Mouse (Mus musculus): ENCODE results near the gene Grap.

Grap gene

DNA sequence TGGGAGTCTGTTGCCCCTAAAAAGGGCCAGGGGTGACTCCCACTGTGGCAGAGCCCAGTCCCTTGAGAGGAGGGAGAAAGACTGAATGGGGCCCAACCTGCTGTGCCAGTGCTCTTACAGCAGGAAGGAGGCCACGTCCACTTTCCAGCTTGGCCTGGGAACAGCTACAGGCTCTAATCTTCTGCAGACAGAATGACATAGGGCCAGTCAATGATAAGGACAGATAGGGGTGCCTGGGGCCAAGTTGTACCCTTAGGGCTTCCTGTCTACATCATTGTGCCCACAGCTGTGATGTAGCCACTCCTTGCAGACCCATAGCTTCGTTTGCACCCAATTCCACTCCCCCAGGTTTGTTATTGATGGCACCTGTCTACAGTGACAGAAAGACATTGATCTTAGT, 33.1 kb downstream of the Grap start:
- no peak for DNase-seq

DNA sequence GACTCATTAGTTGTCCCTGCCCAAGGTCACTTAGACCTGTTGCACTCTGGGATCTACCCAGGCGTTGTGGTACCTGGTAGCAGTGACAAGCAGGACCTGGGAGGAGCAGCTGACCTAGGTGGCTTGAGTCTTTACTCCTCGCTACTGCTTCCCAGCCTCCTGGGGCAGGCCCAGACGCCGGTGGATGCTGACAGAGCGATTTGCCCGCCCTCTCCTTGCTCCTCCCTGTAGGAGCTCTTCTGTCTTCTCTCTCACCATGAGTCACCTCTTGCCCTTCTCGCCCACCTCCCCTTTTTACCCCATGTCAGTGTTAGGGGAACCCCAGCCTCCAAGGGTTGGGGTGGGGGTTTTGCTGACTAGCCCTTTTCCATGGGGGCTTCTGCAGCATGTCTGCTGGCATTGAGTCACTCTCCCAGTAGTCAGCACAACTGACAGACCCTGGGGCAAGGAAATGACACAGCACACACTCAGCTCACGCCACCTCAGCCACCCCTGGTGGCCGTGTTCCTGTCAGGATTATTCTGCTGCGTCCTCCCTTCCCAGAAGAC, 33.9 kb downstream of the Grap start:
- no peak for DNase-seq

DNA sequence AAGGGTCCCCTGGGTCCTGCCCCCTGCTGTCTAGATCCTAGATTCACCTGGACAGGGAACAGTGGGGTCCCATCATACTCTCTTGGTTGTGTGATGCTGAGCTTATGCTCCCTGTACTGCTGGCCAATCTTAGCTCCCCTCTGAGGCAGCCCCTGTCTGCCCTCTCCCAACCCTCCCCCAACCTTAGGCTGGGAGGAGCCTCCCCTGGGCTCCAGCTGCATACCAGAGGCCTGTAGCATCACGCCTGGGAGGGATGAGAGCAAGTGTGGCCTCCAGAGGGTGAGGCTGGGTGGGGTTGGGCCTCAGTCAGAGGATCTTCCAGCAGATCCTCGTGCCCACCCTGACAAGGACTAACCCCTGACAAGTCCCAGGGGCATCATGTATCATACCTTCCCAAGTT, 34.5 kb downstream of the Grap start:
- DNase-seq: no peak

DNA sequence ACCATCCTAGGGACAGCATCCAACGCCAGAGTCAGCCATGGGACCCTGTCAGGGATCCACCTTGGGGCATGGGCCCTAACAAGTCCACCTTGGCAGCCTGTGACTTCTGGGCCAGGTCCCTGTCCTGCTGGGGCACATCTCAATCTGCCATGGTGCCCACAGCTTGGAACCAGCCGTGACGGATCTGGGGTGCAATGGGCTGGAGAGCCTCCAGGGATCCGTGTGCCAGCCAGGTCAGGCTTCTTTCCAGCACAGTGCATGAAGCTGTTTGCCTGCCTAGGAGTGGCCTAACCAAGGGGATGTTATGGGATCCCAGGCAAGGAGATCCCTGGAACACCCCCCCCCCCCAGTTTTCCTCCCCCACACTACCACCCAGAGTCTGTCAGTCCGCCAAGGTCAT, 39.9 kb downstream of the Grap start:
- DNase-seq: no peak

DNA sequence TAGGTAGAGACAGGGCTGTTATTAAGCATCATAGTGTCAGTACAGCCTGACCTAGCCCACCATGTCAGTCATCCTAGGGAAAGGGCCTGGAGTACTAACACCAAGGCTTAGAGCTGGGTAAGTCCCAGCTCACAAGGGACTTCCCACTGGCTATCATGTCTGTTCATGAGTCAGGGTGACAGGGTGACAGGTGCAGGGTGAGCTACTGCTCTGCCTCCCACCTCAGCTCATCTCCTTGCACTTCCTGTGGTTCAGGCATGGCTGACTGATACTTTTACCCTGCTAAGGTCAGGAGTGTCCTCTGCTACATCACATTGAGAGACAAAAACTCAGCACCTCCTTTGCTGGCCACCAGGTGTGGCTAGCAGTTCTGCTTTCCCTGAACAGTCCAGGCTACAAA, 45.8 kb downstream of the Grap start:
- DNase-seq: no peak

DNA sequence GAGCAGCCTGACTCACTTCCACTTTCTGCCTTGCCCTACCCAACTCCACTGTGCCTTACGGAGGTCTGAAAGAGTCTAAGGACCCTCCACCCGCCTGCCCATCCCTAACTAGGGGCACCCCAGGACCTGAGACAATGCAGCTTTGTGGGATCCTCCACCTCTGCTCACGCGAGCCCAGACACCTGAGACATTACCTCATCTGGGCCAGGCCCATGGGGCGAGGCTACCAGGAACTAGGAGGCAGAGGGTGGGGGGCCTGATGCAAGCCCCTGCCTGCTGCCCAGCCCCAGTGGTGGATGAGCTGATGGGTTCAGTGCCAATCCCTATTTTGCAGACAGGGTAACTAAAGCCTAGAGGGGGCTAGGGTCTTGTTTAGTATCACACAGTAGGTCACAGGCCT, 46.4 kb downstream of the Grap start:
- no peak for DNase-seq

DNA sequence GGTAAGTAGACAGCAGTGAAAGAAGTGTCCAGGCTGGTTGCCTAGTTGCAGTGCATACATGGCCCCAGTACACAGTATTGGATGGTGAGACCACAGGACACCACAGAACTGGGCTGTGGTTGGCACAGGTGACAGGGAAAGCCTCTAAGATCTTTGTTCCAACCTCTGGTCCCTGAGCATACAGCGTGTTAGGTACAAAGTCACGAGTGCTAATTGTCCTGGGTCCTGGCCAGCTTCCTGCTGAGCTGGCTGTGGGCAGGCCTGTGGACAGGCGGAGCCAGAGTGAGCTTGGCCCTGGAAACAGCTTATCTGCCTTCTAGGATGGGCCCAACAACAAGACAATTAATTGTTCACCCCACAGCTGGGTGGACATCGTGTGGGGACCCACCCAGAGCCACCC, 46.9 kb downstream of the Grap start:
- DNase-seq: no peak

DNA sequence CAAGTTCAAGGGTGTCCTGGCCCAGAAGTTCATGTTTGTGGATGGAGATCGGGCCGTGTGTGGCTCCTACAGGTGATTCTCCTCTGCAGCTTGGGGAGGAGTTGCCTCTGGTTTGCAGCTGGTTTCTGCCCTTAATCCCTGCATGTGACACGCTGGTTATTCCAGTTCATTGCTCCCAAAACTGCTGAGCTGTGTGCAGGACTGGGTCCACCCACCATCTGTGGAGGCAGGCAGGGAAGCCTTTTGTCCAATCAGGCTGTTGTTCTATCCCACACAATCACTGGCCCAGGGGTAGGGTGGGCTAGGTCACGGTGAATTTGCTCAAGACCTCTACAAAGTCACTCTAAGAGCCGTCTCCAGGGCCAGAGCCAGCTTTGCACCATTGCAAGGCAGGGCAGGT, 48.6 kb downstream of the Grap start:
- DNase-seq: no peak

DNA sequence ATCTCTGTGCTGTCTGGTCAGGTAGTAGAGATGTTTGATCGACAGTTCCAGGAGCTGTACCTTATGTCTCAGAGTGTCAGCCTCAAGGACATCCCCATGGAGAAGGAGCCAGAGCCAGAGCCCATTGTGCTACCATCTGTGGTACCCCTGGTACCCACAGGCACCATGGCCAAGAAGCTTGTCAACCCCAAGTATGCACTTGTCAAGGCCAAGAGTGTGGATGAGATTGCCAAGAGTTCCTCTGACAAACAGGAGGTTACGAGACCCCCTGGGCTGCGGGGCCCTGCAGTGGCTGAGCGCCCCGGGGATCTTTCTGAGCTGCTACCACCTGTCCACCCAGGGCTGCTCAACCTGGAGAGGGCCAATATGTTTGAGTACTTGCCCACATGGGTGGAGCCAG, 49.4 kb downstream of the Grap start:
- no peak for DNase-seq

DNA sequence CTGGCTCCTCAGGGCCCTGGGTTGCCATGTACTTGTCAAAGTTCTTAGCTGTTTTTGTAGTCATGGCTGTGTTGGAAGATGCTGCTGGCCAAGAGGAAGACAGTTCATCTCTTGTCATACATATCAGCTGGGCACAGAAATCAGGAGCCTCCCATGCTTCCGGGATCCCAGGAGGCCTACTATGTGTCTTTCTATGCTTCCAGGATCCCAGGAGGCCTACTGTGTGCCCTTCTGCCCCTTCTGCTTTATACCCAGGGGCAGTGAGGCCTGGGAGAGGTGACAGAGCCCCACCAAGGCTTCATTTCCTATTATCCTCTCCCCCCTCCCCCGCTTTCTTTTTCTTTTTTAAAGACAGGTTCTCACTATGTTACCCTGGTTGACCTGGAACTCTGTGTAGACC, 52.5 kb downstream of the Grap start:
- DNase-seq: no peak

DNA sequence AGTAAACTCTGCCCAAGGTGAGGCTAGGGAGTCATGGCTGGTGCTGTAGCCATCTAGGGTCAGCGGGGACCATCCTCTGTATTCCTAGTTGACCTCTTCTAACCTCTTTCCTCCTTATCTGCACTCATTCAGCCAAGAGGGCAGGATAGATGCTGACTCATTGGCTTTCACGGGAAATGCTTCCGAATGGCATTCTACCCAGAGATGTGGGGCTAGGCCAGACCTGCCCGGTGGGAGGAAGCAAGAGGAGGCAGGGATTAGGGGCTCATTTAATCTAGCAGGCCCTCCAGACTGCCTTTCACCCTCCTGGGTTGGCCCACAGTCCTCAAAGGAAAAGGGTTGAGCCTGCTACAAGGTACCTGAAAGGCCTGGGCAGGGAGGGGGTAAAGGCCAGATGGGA, 53.2 kb downstream of the Grap start:
- DNase-seq: no peak

DNA sequence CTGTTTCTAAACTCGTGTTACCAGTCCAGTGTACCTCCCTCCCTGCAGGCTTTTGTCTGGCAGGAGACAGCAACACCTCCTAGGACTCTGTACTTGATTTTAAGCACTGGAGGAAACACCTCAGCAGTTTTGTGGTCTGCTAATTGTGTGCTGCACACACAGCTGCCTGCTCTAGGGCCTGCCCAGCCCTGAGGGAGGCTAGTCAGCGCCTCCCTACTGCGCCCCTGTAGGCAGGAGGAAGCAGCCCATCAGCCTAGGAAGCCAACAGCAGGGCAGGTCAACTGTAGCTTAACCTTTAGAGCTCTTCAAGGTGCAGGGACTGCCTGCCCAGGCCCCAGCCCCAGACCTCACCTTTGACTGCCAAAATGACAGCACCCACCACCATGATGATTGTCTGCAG, 55.9 kb downstream of the Grap start:
- DNase-seq: peak; percentile 41

DNA sequence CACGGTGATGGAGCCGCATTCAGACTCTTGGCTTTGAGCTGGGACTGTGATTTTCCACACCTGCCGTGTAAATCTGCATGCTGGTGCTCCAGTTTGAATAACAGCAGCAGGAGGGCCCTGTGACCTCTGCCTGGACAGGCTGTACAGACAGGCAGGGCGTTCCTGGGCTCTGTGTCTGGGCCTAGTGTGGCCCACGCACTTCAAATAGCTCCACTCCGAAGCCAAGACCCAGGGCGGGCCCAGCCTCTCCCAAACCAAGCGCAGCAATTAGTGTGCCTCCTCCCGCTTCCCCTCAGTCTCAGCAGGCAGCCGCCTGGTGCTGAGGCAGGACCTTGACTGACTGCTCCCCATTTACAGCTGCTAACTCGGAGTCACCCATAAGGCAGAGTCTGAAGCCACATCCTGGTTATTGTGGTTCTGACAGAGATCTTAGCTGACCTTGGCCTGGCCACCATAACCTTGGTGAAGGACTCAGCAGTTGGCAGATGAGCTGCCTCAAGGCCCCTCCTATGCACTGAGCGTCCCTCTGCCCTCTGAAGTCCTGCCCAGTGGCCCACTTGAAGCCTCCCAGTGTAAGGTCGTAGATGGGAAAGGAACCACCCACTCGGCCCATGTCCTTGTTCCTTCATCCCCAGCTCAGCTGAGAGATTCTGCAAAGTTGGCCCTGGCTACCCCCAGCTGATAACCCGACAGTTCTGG, 60.2 kb downstream of the Grap start:
- no peak for DNase-seq

DNA sequence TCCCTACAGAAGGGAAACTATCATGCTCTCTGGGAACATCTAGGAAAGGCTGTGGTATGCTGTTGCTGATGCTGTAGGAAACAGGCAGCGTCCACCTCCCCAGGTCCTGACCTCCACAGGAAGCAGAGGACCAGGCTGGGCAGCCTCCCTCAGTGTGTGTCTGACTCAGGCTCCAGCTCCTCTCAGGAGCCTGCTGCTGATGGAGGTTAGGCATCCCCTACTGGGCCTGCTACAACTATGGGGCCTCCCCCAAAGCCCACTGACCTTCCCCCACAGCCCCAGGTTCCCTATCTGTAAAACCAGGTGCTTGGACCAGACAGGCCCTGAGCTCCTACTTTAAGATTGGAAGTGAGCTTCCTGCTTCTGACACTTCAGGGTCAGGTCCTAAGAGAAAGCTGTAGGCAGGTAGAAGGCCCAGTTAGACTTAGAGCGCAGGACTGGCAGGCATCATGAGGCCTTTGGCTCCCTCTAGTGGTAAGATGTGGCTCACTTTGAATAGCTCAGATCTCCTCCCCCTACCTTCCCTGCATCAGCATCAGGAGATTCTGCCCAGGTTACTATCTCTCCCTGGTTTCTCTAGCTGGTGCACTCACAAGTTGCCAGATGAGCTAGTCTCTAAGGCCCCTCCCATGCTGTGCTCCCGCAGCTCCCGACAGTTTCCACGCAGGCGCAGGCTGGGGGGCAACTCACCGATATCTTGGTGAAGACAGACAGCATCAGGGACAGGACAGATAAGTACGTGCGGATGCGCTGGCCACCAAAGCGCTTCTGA, 61.5 kb downstream of the Grap start:
- DNase-seq: peak; percentile 73

DNA sequence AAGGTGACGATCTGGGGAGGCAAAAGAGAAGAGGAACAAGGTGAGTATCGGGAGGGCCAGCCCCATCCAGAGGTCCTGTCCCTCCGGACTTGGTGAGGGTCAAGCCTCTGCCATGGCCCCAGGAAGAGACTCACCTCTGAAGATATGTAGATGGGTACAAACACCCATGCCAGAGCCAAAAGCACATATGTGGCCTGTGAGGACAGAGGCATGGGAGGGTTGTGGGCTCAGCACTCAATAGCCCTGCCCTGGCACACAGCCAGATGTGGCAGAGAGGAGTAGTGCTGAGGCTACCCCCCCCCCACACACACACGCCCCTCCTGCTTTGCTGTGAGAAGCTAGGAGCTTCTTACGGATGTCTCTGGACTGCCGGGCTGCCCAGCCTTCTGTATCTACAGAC, 62.1 kb downstream of the Grap start:
- DNase-seq: no peak

DNA sequence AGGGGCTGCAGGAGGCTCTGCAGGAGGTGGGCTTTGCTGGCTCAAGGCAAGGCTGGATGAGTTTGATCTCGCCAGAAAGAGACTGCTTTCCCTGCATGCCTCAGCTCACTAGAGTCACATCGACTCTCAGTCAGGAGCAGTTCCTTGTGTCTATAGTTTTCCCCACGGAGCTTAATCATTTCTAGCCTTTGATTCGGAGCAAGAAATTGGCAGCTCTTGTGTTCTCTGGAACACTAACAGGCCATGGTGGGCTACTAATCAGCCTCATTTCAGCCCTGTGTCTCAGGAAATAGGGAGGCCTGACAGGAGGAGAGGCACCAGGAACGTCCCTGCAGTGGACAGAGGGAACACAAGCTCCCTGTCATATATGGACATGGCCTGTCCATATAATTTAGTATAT, 64.9 kb downstream of the Grap start:
- DNase-seq: no peak

DNA sequence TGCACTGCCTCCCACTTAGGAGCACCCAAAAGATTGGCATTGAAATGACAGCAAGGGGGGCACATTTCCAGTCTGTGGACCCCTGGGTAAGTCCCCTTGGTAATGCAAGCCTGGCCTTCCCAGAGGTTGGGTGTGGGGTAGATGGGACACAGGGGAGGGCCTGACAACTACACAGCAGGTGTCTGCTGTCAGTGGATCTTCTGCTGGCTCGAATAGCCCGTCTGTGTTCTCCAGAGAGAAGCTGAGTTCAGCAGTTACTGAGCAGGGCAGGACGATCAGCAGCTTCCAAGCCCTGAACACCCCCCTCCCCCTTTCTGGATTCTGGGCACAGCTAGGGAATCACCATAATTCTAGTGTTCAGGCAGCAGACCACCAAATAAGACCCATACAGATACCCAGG, 66.3 kb downstream of the Grap start:
- DNase-seq: no peak

DNA sequence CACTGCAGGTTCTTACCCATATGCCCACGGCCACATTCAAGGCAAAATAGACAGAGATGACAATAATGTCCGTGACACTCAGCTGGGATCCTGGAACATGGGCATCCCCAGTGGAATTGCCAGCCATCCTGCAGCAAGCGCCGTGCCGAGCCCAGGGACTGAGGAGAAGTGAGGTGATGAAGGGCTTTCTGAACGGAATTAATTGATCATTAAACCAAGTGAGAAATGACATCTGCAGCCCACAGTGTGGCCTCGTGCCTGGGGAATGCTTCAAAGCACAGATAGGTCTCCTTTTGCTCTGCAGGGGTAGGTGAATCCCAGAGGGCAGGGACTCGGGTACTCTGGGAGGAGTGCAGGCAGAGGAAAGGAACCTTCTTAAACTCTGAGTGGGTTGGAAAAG, 66.8 kb downstream of the Grap start:
- DNase-seq: no peak

DNA sequence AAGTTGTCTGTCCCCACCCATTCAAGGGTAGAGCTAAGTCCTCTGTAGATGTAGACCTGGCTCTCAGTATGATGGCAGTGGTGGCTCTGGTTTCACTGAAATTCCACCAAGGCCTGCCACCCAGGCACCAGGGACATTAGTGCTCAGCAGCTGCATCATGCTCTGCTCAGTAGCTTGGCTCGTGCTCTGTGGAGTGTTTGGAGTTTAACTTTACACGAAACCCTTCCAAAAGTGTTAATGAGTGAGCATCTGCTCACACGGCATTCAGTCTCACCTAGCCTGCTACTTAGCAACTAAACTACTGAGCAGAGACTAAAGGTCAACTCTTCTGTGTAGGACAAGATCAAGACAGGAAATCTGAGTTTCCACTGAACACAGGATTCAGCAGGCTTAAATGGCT, 67.6 kb downstream of the Grap start, which contains the start of gene Slc5a10:
TSS of gene Slc5a10 (minus strand) at position 191 of the 400 bp plus-strand sequence.
- no peak for DNase-seq

DNA sequence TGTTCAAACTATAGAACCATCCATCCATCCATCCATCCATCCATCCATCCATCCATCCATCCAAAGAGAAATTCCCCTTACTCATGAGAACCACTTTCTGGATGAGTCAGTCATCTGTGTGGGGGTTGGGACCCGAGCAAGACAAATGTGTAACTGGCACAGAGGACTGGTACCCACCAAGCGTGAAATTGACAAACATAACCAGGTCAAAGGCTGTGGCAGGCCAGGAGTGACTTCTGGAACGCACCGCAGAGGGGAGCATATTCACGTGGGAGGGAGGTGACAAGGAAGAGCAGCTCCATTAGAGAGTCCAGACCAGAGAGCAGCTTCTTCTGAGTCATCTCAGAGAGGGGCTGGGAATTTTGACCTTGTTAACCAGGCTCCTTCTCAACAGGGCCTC, 69.0 kb downstream of the Grap start:
- DNase-seq: no peak

Data from thymus, postnatal 4 days (tissue).